Mouse (Mus musculus) MEL (cell line): Measurements from ENCODE around the gene Golga1.

Source experiments
- CTCF ChIP-seq, 3 experiments: IDR thresholded peaks in 2 of 3; conservative IDR thresholded peaks in 1 of 3; 2 replicates each; pipeline ENCODE4 v1.5.1; 2011 to 2012; ENCODE audit warnings: low read length in 3 of 3, low read depth in 2 of 3, mild to moderate bottlenecking in 2 of 3, improper control_type of control experiment in 1 of 3, inconsistent platforms in 1 of 3, mixed read lengths in 1 of 3, moderate library complexity in 1 of 3; ENCODE audit not compliant: control insufficient read depth in 1 of 3, insufficient read depth in 1 of 3, poor library complexity in 1 of 3, severe bottlenecking in 1 of 3
- ETS1 ChIP-seq: IDR thresholded peaks from 2 replicates; pipeline ENCODE4 v1.6.1; 2012; ENCODE audit warnings: low read depth, mild to moderate bottlenecking, inconsistent platforms, low read length, improper control_type of control experiment, moderate library complexity
- GATA1 ChIP-seq: IDR thresholded peaks from 2 replicates; pipeline ENCODE4 v1.6.1; 2011; ENCODE audit warnings: low read depth, low read length, improper control_type of control experiment
- MYB ChIP-seq: IDR thresholded peaks from 2 replicates; pipeline ENCODE4 v1.6.1; 2011; ENCODE audit warnings: mild to moderate bottlenecking, low read depth, low read length, improper control_type of control experiment
- NELFE ChIP-seq: IDR thresholded peaks from 2 replicates; pipeline ENCODE4 v1.6.1; 2011; ENCODE audit warnings: low read depth, low read length, improper control_type of control experiment
- POLR2A ChIP-seq, 2 experiments: IDR thresholded peaks; 2 replicates each; pipeline ENCODE4 v1.6.1; 2011 to 2012; ENCODE audit warnings: low read length in 2 of 2, mild to moderate bottlenecking in 2 of 2, control low read depth in 1 of 2, improper control_type of control experiment in 1 of 2, low read depth in 1 of 2, moderate library complexity in 1 of 2; ENCODE audit not compliant: control insufficient read depth in 1 of 2, insufficient read depth in 1 of 2, poor library complexity in 1 of 2
- ZNF384 ChIP-seq: IDR thresholded peaks from 2 replicates; pipeline ENCODE4 v1.6.1; 2012; ENCODE audit warnings: low read depth, mild to moderate bottlenecking, inconsistent platforms, low read length, improper control_type of control experiment

DNA sequence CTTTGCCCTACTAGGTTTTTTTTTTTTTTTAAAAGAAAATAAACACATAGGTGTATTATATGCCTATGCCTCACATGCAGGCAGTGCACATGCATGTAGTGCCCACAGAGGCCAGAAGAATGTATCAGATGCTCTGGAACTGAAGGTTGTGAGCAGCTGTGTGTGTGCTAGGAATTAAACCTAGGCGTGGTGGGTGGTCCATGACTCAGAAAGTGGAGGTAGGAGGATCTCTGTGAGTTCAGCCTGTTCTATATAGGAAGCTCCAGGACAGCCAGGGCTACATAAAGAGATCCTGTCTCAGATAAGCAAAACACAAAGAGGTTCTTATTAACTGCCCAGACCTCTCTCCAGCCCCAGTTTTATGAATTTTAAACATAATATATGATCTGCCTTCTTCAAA lies 3.8 kb upstream of the Golga1 start:
- TF ChIP-seq GATA1 (no peak), CTCF (IDR thresholded peaks at IDR 0.05 in 2 of 3, conservative IDR thresholded peaks at IDR 0.05 in 1 of 3; ENCODE audit: control insufficient read depth in 1 of 3, insufficient read depth in 1 of 3, low read depth in 2 of 3, low read length in 3 of 3, poor library complexity in 1 of 3, severe bottlenecking in 1 of 3) (no peak), POLR2A (IDR thresholded peaks at IDR 0.05; ENCODE audit: control insufficient read depth in 1 of 2, insufficient read depth in 1 of 2, low read depth in 1 of 2, low read length in 2 of 2, poor library complexity in 1 of 2) (no peak), NELFE (no peak), MYB (no peak), ETS1 (no peak), ZNF384 (no peak)
